Mouse (Mus musculus) liver, postnatal 0 days (tissue): ENCODE data around the gene Emilin1.

Source experiments
- CTCF ChIP-seq: sonication (generic); IDR thresholded peaks from 2 replicates; pipeline ENCODE4 v1.5.1; 2016; ENCODE audit warnings: antibody characterized with exemption, low read depth
- EP300 ChIP-seq: IDR thresholded peaks from 2 replicates; pipeline ENCODE4 v1.6.1; 2016; ENCODE audit warnings: antibody characterized with exemption, low read depth, mild to moderate bottlenecking

GRCm38 (mm10) chr5:30954556-30954955 is 41.4 kb downstream of the Emilin1 start:
- TF ChIP-seq EP300: no peak
- no peak for TF ChIP-seq CTCF
